Mouse (Mus musculus) bone marrow macrophage, adult 2 months (primary cell): ENCODE data around the gene Fndc3a.

Experiments
- CTCF ChIP-seq: IDR thresholded peaks from 2 replicates; pipeline ENCODE4 v1.5.1; 2012; ENCODE audit warnings: low read depth, mild to moderate bottlenecking, low read length, moderate library complexity
- POLR2A ChIP-seq: IDR thresholded peaks from 2 replicates; pipeline ENCODE4 v1.6.1; 2012; ENCODE audit warnings: mild to moderate bottlenecking, low read depth, low read length, borderline replicate concordance

DNA sequence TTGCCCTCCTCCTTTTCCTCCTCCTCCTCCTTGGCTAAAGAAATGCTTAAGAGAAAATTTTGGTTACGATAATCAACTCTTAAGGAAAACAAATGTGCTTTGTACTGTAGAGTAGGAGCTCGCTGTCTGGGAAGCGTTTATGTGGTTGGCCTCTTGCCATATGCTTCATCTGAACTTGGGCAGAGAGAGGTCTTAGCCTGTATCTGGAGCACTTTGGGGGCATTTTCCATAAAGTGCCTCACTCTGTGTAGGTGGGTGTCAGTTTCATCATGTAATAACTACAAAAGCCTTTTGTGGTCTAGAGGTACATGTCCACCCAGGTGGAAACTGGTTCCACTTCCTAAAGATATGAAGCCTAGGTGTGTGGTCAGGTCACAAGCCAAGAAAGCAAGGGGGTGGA is 31.9 kb upstream of the Fndc3a start:
- TF ChIP-seq CTCF, result no peak
- TF ChIP-seq POLR2A, result no peak
